Mouse (Mus musculus): ENCODE results near the gene Mterf2.

DNA sequence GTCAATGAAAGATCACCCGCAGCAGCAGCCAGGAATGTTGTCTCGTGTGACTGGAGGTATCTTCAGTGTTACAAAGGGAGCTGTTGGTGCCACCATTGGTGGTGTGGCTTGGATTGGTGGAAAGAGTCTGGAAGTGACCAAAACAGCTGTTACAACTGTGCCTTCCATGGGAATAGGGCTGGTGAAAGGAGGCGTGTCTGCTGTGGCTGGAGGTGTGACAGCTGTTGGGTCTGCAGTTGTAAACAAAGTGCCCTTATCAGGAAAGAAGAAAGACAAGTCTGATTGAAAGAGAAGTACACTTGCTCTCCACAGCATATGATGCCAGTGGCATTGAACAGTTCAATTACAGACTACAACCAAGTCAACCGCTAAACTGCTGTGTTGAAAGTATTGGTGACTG is 13.4 kb downstream of the Mterf2 start:
- TF ChIP-seq EP300 (IDR thresholded peaks at IDR 0.05; ENCODE audit: low read depth): no peak
- TF ChIP-seq CTCF (IDR thresholded peaks at IDR 0.05; ENCODE audit: low read depth): no peak

All from heart, postnatal 0 days (tissue).